Mouse (Mus musculus): ENCODE measurements around the gene Ncor2. TPM values are rescaled to one million over a fixed set of nuclear protein-coding genes. Genes with fewer than 3 reads are reported as not detected.

The Ncor2 gene
- polyA plus RNA-seq, 1 experiment = 91.1 TPM

DNA sequence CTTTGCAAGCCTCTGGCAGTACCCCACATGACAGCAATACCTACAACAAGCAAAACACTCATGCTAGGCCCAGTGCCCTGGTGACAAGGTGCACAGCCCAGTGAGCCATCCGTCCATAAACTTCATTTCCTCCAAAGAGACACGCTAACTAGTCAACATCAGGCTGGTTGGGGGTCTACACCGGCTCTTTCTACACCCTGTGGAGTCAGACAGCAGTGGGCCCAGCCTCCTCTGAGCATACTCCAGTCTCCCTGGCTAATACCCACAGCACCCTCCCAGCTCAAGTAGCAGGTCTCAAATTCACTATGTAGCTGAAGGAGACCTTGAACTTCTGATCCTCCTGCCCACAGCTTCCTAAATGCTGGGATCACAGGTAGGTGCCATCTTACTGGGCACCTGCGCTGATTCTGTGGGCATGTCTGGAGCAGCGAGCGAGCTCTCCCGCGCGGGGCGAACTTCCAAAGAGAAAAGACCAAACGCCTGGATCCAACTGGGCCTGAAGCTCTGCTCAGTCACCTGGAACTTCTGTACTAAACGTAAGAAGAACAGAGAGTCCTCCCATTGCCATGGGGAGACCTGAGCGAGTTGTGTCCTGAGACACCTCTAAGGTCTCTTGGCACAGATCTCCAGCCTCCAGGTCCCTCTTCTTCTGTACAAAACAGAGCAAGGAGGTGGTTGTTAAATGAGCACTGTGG, 46.3 kb downstream of the Ncor2 start:
- no peak overlapping the region for H3K4me3 ChIP-seq (ENCODE audit: insufficient read depth, poor library complexity, severe bottlenecking)

DNA sequence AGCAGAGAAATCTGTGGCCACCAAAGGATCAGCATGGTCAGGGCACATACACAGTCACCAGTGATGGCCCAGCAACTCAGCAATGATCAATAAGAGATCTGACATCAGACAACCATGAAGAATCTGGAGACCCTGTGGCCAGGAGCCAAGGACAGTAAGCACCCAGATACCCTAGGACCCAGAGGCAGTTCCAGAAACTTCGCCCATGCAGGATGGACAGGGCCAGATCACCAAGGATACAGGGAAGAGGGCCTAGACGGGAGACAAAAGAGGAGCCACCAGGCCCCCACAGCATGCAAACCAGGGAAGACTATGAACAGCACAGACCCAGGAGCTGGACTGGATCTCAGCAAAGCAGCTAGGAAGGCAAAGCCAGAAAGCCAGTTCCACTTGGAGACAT, 47.0 kb downstream of the Ncor2 start:
- Histone ChIP-seq H3K79me2 (ENCODE audit: control insufficient read depth, insufficient read depth) (peaks cover 99% of the 10 kb centered on the region), H3K79me3 (ENCODE audit: low read depth) (peaks cover 89% of the 10 kb centered on the region), H3K36me3 (ENCODE audit: control insufficient read depth, insufficient read depth) (peaks cover 11% of the 10 kb centered on the region), H3ac (ENCODE audit: control insufficient read depth, insufficient read length, low read depth) (no peak overlapping the region), H3K27me3 (ENCODE audit: control insufficient read depth, insufficient read depth, insufficient read length) (no peaks in the 10 kb centered on the region), H3K4me3 (ENCODE audit: insufficient read depth, poor library complexity, severe bottlenecking) (no peak overlapping the region)
- no peak for TF ChIP-seq FOSL1 (IDR thresholded peaks at IDR 0.05; ENCODE audit: insufficient read depth, low read length, poor library complexity, severe bottlenecking)
- TF ChIP-seq MAX (IDR thresholded peaks at IDR 0.05) = no peak
- no peak for TF ChIP-seq CEBPB (IDR thresholded peaks at IDR 0.05; ENCODE audit: low read depth)
- no peak for TF ChIP-seq USF1 (IDR thresholded peaks at IDR 0.05; ENCODE audit: low read depth)
- no peak for TF ChIP-seq CTCF (IDR thresholded peaks at IDR 0.05; ENCODE audit: control insufficient read depth, insufficient read depth, insufficient read length)
- TF ChIP-seq MYOG (IDR thresholded peaks at IDR 0.05; ENCODE audit: control insufficient read depth, extremely low read depth, insufficient read length) = no peak
- TF ChIP-seq MYOD1 (IDR thresholded peaks at IDR 0.05; ENCODE audit: control insufficient read depth, insufficient read length, low read depth) = no peak

More for the DNA sequence above, 46.3 kb downstream of the Ncor2 start:
- Histone ChIP-seq H3ac (ENCODE audit: control insufficient read depth, insufficient read length, low read depth) (no peak overlapping the region), H3K79me3 (ENCODE audit: low read depth) (peaks cover 89% of the 10 kb centered on the region), H3K36me3 (ENCODE audit: control insufficient read depth, insufficient read depth) (peaks cover 11% of the 10 kb centered on the region), H3K27me3 (ENCODE audit: control insufficient read depth, insufficient read depth, insufficient read length) (no peaks in the 10 kb centered on the region), H3K79me2 (ENCODE audit: control insufficient read depth, insufficient read depth) (peaks cover 99% of the 10 kb centered on the region)
- TF ChIP-seq CEBPB (IDR thresholded peaks at IDR 0.05; ENCODE audit: low read depth) = no peak
- no peak for TF ChIP-seq MYOG (IDR thresholded peaks at IDR 0.05; ENCODE audit: control insufficient read depth, extremely low read depth, insufficient read length)
- TF ChIP-seq FOSL1 (IDR thresholded peaks at IDR 0.05; ENCODE audit: insufficient read depth, low read length, poor library complexity, severe bottlenecking) = no peak
- TF ChIP-seq CTCF (IDR thresholded peaks at IDR 0.05; ENCODE audit: control insufficient read depth, insufficient read depth, insufficient read length) = no peak
- no peak for TF ChIP-seq MYOD1 (IDR thresholded peaks at IDR 0.05; ENCODE audit: control insufficient read depth, insufficient read length, low read depth)
- no peak for TF ChIP-seq MAX (IDR thresholded peaks at IDR 0.05)
- no peak for TF ChIP-seq USF1 (IDR thresholded peaks at IDR 0.05; ENCODE audit: low read depth)

DNA sequence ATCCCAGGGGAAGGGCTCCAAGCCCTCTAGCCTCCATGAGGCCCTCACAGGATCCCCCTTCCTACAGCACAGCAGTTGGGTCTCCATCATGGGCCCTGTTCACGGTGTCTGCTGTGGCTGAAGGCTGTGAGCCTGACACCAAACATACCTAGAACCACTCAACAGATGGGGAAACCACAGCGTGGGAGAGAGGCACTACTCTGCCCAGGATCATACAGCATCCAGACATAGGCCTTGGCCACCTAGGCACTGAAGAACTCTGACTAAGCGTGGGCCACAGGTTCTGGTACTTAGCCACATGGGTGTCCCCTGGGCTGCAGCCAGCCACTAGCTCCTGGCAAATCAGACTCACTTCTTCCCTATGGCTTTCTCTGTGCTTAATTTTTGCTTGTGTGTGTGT, 48.6 kb downstream of the Ncor2 start:
- no peak overlapping the region for H3ac ChIP-seq (ENCODE audit: control insufficient read depth, insufficient read length, low read depth)
- H3K27me3 ChIP-seq (ENCODE audit: control insufficient read depth, insufficient read depth, insufficient read length) = no peaks in the 10 kb centered on the region
- peaks cover 99% of the 10 kb centered on the region for H3K79me2 ChIP-seq (ENCODE audit: control insufficient read depth, insufficient read depth)
- peaks cover 11% of the 10 kb centered on the region for H3K36me3 ChIP-seq (ENCODE audit: control insufficient read depth, insufficient read depth)
- H3K4me3 ChIP-seq (ENCODE audit: insufficient read depth, poor library complexity, severe bottlenecking) = no peak overlapping the region
- H3K79me3 ChIP-seq (ENCODE audit: low read depth) = peaks cover 90% of the 10 kb centered on the region
- TF ChIP-seq MAX (IDR thresholded peaks at IDR 0.05) = no peak
- TF ChIP-seq CTCF (IDR thresholded peaks at IDR 0.05; ENCODE audit: control insufficient read depth, insufficient read depth, insufficient read length) = no peak
- TF ChIP-seq FOSL1 (IDR thresholded peaks at IDR 0.05; ENCODE audit: insufficient read depth, low read length, poor library complexity, severe bottlenecking) = no peak
- TF ChIP-seq USF1 (IDR thresholded peaks at IDR 0.05; ENCODE audit: low read depth) = no peak
- no peak for TF ChIP-seq MYOD1 (IDR thresholded peaks at IDR 0.05; ENCODE audit: control insufficient read depth, insufficient read length, low read depth)
- no peak for TF ChIP-seq CEBPB (IDR thresholded peaks at IDR 0.05; ENCODE audit: low read depth)
- TF ChIP-seq MYOG (IDR thresholded peaks at IDR 0.05; ENCODE audit: control insufficient read depth, extremely low read depth, insufficient read length) = no peak

DNA sequence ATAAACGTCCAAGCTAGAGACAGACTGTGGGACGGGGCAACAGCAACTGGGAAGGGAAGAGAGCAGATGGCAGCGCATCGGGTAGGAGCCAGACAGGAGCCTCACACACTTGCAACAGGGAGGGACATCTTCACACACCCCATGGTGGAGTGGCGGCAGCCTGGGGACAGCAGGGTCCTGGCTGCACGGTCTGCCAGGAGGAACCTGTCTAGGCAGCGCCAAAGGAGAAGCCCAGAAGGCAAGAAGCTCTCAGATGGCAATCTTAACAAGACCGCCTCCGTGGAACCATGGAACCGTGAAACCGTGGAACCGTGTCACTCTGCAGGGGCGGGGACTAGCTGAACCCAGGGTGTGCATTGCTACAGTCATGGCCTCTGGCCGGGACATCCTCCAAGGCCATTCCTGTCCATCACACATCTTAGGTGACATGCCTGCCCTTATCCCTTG, 50.1 kb downstream of the Ncor2 start:
- no peak overlapping the region for H3K4me3 ChIP-seq (ENCODE audit: insufficient read depth, poor library complexity, severe bottlenecking)
- no peaks in the 10 kb centered on the region for H3K27me3 ChIP-seq (ENCODE audit: control insufficient read depth, insufficient read depth, insufficient read length)
- H3K36me3 ChIP-seq (ENCODE audit: control insufficient read depth, insufficient read depth) = peaks cover 18% of the 10 kb centered on the region
- H3K79me2 ChIP-seq (ENCODE audit: control insufficient read depth, insufficient read depth) = peaks cover 100% of the 10 kb centered on the region
- TF ChIP-seq FOSL1 (IDR thresholded peaks at IDR 0.05; ENCODE audit: insufficient read depth, low read length, poor library complexity, severe bottlenecking) (no peak), MYOG (IDR thresholded peaks at IDR 0.05; ENCODE audit: control insufficient read depth, extremely low read depth, insufficient read length) (no peak), CTCF (IDR thresholded peaks at IDR 0.05; ENCODE audit: control insufficient read depth, insufficient read depth, insufficient read length) (no peak), MYOD1 (IDR thresholded peaks at IDR 0.05; ENCODE audit: control insufficient read depth, insufficient read length, low read depth) (no peak), CEBPB (IDR thresholded peaks at IDR 0.05; ENCODE audit: low read depth) (no peak), MAX (IDR thresholded peaks at IDR 0.05) (no peak), USF1 (IDR thresholded peaks at IDR 0.05; ENCODE audit: low read depth) (no peak)
- H3K79me3 ChIP-seq (ENCODE audit: low read depth) = peaks cover 99% of the 10 kb centered on the region
- H3ac ChIP-seq (ENCODE audit: control insufficient read depth, insufficient read length, low read depth) = no peak overlapping the region

DNA sequence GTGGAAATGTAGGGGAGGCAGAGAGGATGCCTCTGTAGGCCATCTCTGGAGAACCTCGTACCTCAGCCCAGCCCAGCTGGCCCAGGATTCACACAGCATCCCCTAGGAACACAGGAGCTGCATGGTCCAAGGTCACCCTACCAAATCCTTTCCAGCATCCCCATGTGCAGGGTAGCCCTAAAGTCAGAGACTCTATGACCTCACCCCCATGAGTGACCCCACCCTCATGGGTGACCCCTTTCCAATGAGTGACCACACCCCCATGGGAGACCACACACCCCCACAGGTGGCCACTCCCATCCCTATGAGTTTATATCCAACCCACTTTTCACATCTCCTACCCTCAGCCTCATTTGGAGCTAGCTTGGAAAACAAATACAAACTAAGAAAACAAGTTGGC, 51.1 kb downstream of the Ncor2 start:
- no peak overlapping the region for H3K4me3 ChIP-seq (ENCODE audit: insufficient read depth, poor library complexity, severe bottlenecking)
- no peaks in the 10 kb centered on the region for H3K27me3 ChIP-seq (ENCODE audit: control insufficient read depth, insufficient read depth, insufficient read length)
- no peak overlapping the region for H3ac ChIP-seq (ENCODE audit: control insufficient read depth, insufficient read length, low read depth)
- no peak for TF ChIP-seq FOSL1 (IDR thresholded peaks at IDR 0.05; ENCODE audit: insufficient read depth, low read length, poor library complexity, severe bottlenecking)
- no peak for TF ChIP-seq CEBPB (IDR thresholded peaks at IDR 0.05; ENCODE audit: low read depth)
- no peak for TF ChIP-seq CTCF (IDR thresholded peaks at IDR 0.05; ENCODE audit: control insufficient read depth, insufficient read depth, insufficient read length)
- TF ChIP-seq USF1 (IDR thresholded peaks at IDR 0.05; ENCODE audit: low read depth) = no peak
- no peak for TF ChIP-seq MYOG (IDR thresholded peaks at IDR 0.05; ENCODE audit: control insufficient read depth, extremely low read depth, insufficient read length)
- no peak for TF ChIP-seq MAX (IDR thresholded peaks at IDR 0.05)
- TF ChIP-seq MYOD1 (IDR thresholded peaks at IDR 0.05; ENCODE audit: control insufficient read depth, insufficient read length, low read depth) = no peak
- peaks cover 14% of the 10 kb centered on the region for H3K36me3 ChIP-seq (ENCODE audit: control insufficient read depth, insufficient read depth)
- H3K79me3 ChIP-seq (ENCODE audit: low read depth) = peaks cover 97% of the 10 kb centered on the region
- H3K79me2 ChIP-seq (ENCODE audit: control insufficient read depth, insufficient read depth) = peaks cover 100% of the 10 kb centered on the region
